Mouse (Mus musculus): Measurements from ENCODE around the gene Ggt5. TPM values are rescaled to one million over a fixed set of nuclear protein-coding genes. Genes with fewer than 3 reads are reported as not detected.

Ggt5 gene
- total and polyA plus RNA-seq, 2 experiments from 2014 or later = 2.6 to 4.3 TPM

DNA sequence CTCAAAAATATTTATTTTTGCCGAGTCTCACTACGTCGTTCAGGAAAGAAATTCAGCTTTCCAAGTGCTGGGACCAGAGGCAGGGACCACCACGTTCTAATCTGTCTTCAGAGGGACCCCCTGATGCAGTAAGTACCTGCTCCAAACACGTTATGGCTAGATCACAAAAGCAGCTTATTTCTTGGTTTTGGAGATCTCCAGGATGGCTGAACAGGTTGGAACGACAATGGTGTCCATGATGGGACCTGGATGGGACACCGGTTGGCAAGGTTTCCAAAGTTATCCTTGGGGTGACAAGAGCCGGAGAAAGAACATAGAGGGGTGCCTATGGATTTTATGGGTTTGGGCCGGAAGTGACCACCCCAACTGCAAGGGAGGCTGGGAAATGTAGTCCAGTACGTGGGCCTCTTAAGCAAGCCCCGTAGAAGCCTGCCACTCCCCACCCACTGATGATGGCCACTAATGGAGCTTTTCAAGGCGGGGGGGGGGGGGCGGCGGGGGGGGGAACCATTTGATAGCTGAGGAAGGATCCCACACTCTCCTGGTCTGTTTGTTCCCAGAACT lies 44.5 kb downstream of the Ggt5 start:
- no peak for ATAC-seq
- no peaks in the 10 kb centered on the region for H3K9me3 ChIP-seq (ENCODE audit: low read length)
- no peak for DNase-seq
- H3K4me2 ChIP-seq (ENCODE audit: low read depth) = no peak overlapping the region
- TF ChIP-seq CTCF (IDR thresholded peaks at IDR 0.05; ENCODE audit: low read depth) = no peak
- no peak overlapping the region for H3K9ac ChIP-seq
- no peak overlapping the region for H3K4me3 ChIP-seq (ENCODE audit: low read depth, low read length)
- 84% methylated on average over 11 of the region's 14 CpGs for WGBS
- H3K27me3 ChIP-seq (ENCODE audit: insufficient read depth, low read length) = no peaks in the 10 kb centered on the region
- H3K4me1 ChIP-seq (ENCODE audit: insufficient read depth) = no peaks in the 10 kb centered on the region
- no peak overlapping the region for H3K27ac ChIP-seq (ENCODE audit: low read depth, low read length)
- H3K36me3 ChIP-seq (ENCODE audit: insufficient read depth) = no peaks in the 10 kb centered on the region

DNA sequence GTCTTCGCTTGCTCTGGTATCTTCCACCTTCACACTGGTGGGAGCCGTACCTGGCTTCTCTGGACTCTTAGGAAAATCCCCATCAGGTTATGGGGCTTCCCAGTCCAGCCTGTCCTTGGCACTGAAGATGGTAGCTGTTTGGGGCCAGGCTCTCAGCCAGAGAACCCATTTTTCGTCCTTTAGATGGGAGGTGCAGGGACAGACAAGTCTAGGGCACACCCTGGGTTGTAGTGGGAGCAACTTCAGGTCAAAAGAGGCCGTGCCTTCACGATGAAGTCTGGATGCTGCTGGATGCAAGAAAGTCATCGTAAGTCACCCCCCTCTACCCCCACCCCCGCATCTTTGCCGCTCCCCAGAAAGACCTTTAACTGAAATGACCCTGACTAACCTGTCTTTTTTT lies 45.5 kb downstream of the Ggt5 start:
- no peaks in the 10 kb centered on the region for H3K36me3 ChIP-seq (ENCODE audit: insufficient read depth)
- H3K27ac ChIP-seq (ENCODE audit: low read depth, low read length) = no peak overlapping the region
- WGBS = 96% methylated on average over 8 of the region's 8 CpGs
- no peak overlapping the region for H3K4me2 ChIP-seq (ENCODE audit: low read depth)
- TF ChIP-seq CTCF (IDR thresholded peaks at IDR 0.05; ENCODE audit: low read depth) = no peak
- no peak for DNase-seq
- H3K4me1 ChIP-seq (ENCODE audit: insufficient read depth) = no peaks in the 10 kb centered on the region
- H3K27me3 ChIP-seq (ENCODE audit: insufficient read depth, low read length) = no peaks in the 10 kb centered on the region
- no peak overlapping the region for H3K9ac ChIP-seq
- no peaks in the 10 kb centered on the region for H3K9me3 ChIP-seq (ENCODE audit: low read length)
- no peak overlapping the region for H3K4me3 ChIP-seq (ENCODE audit: low read depth, low read length)
- ATAC-seq = no peak

- ATAC-seq = no peak
- no peaks in the 10 kb centered on the region for H3K36me3 ChIP-seq (ENCODE audit: insufficient read depth)
- H3K27ac ChIP-seq (ENCODE audit: low read depth, low read length) = no peak overlapping the region
- no peak overlapping the region for H3K4me3 ChIP-seq (ENCODE audit: low read depth, low read length)
- no peak for DNase-seq
- H3K27me3 ChIP-seq (ENCODE audit: insufficient read depth, low read length) = no peaks in the 10 kb centered on the region
- no peaks in the 10 kb centered on the region for H3K9me3 ChIP-seq (ENCODE audit: low read length)
- no peak overlapping the region for H3K9ac ChIP-seq
- TF ChIP-seq CTCF (IDR thresholded peaks at IDR 0.05; ENCODE audit: low read depth) = no peak
- WGBS = 69% methylated on average over 14 of the region's 14 CpGs
- H3K4me1 ChIP-seq (ENCODE audit: insufficient read depth) = no peaks in the 10 kb centered on the region
- no peak overlapping the region for H3K4me2 ChIP-seq (ENCODE audit: low read depth)
These were observed 46.0 kb downstream of the Ggt5 start for GRCm38 (mm10) chr10:75635019-75635692.

DNA sequence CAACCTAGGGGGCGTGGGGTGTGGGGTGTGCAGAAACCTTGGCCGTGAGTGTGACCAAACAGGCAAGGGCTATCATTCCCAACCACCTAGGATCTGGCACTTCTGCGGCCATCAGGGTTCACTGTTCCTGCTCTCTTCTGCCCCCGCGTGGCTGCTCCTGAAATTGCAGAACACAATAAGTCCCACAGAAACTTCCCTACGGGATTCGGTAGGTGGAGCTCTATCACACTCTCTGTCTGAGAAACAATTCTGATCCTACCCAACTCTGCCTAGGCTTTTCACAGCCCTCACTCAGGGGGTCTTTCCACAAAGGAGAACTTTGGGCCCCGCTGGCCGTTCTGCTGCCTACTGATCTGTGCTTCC lies 46.5 kb downstream of the Ggt5 start:
- DNase-seq (peak; percentile 79), ATAC-seq (peak; percentile 44)
- no peaks in the 10 kb centered on the region for H3K36me3 ChIP-seq (ENCODE audit: insufficient read depth)
- H3K9me3 ChIP-seq (ENCODE audit: low read length) = no peaks in the 10 kb centered on the region
- no peaks in the 10 kb centered on the region for H3K27me3 ChIP-seq (ENCODE audit: insufficient read depth, low read length)
- no peak overlapping the region for H3K9ac ChIP-seq
- 6% methylated on average over 9 of the region's 9 CpGs for WGBS
- no peak overlapping the region for H3K27ac ChIP-seq (ENCODE audit: low read depth, low read length)
- no peaks in the 10 kb centered on the region for H3K4me1 ChIP-seq (ENCODE audit: insufficient read depth)
- no peak overlapping the region for H3K4me2 ChIP-seq (ENCODE audit: low read depth)
- peak; percentile 86 for TF ChIP-seq CTCF (IDR thresholded peaks at IDR 0.05; ENCODE audit: low read depth)
- no peak overlapping the region for H3K4me3 ChIP-seq (ENCODE audit: low read depth, low read length)

- no peaks in the 10 kb centered on the region for H3K36me3 ChIP-seq (ENCODE audit: insufficient read depth)
- no peak overlapping the region for H3K27ac ChIP-seq (ENCODE audit: low read depth, low read length)
- no peak overlapping the region for H3K4me3 ChIP-seq (ENCODE audit: low read depth, low read length)
- H3K4me1 ChIP-seq (ENCODE audit: insufficient read depth) = no peaks in the 10 kb centered on the region
- no peak for ATAC-seq
- no peak overlapping the region for H3K9ac ChIP-seq
- H3K4me2 ChIP-seq (ENCODE audit: low read depth) = no peak overlapping the region
- WGBS = 90% methylated on average over 12 of the region's 12 CpGs
- TF ChIP-seq CTCF (IDR thresholded peaks at IDR 0.05; ENCODE audit: low read depth) = no peak
- H3K9me3 ChIP-seq (ENCODE audit: low read length) = no peaks in the 10 kb centered on the region
- no peak for DNase-seq
- no peaks in the 10 kb centered on the region for H3K27me3 ChIP-seq (ENCODE audit: insufficient read depth, low read length)
These were observed 47.1 kb downstream of the Ggt5 start for GRCm38 (mm10) chr10:75636084-75636786.

- Histone ChIP-seq H3K36me3 (ENCODE audit: insufficient read depth) (no peaks in the 10 kb centered on the region), H3K4me1 (ENCODE audit: insufficient read depth) (no peaks in the 10 kb centered on the region), H3K4me3 (ENCODE audit: low read depth, low read length) (no peak overlapping the region), H3K27ac (ENCODE audit: low read depth, low read length) (no peak overlapping the region), H3K9ac (no peak overlapping the region), H3K27me3 (ENCODE audit: insufficient read depth, low read length) (no peaks in the 10 kb centered on the region), H3K4me2 (ENCODE audit: low read depth) (no peak overlapping the region), H3K9me3 (ENCODE audit: low read length) (no peaks in the 10 kb centered on the region)
- DNase-seq (no peak), ATAC-seq (no peak)
- 93% methylated on average over 11 of the region's 11 CpGs for WGBS
- TF ChIP-seq CTCF (IDR thresholded peaks at IDR 0.05; ENCODE audit: low read depth) = no peak
These were observed 48.6 kb downstream of the Ggt5 start for GRCm38 (mm10) chr10:75637711-75638110.

GRCm38 (mm10) chr10:75641721-75642222 lies 52.6 kb downstream of the Ggt5 start:
- no peaks in the 10 kb centered on the region for H3K9me3 ChIP-seq (ENCODE audit: low read length)
- H3K27ac ChIP-seq (ENCODE audit: low read depth, low read length) = no peak overlapping the region
- ATAC-seq (no peak), DNase-seq (no peak)
- TF ChIP-seq CTCF (IDR thresholded peaks at IDR 0.05; ENCODE audit: low read depth) = no peak
- no peak overlapping the region for H3K4me2 ChIP-seq (ENCODE audit: low read depth)
- peaks cover 14% of the 10 kb centered on the region for H3K36me3 ChIP-seq (ENCODE audit: insufficient read depth)
- H3K9ac ChIP-seq = no peak overlapping the region
- 0 out of 2 replicates have a peak, but pooled peaks cover 6% of the 10 kb centered on the region for H3K4me1 ChIP-seq (ENCODE audit: insufficient read depth)
- H3K4me3 ChIP-seq (ENCODE audit: low read depth, low read length) = no peak overlapping the region
- 92% methylated on average over 7 of the region's 7 CpGs for WGBS
- no peaks in the 10 kb centered on the region for H3K27me3 ChIP-seq (ENCODE audit: insufficient read depth, low read length)
